Mouse (Mus musculus) megakaryocyte, embryonic 14.5 days (primary cell): Measurements from ENCODE around the gene Vmn1r168.
"Not testable (repeated sequence)": the region's sequence is repeated elsewhere in the genome, so short reads cannot be mapped to it uniquely, and the experiment has no call there.

Source experiments
- FLI1 ChIP-seq: IDR thresholded peaks from 2 replicates; pipeline ENCODE4 v1.6.1; 2012; ENCODE audit warnings: low read length, inconsistent platforms, mixed read lengths
- GATA1 ChIP-seq: IDR thresholded peaks from 3 replicates; pipeline ENCODE4 v1.6.1; 2012; ENCODE audit warnings: mixed read lengths, low read length, inconsistent platforms, borderline replicate concordance

DNA sequence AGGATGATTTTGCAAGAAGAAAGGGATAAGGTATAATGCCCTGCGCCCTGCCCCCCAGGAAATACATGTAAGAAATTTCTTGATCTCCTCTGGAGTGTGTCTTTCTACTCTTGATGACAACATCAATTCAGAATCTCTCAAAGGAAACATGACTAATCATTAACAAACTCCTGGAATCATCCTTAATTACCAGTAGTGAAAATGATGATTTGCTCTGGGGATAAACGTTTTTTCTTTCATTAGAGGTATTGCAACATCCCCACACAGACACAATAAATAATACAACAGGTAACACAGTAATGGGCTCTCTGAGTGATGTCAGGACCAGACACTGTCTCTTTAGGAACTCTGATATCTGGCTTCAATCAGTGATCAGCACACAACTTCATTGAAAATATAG is 35.7 kb downstream of the Vmn1r168 start, which contains the start of gene Vmn1r169:
- TF ChIP-seq FLI1, GATA1: not testable (repeated sequence)
